Mouse (Mus musculus) kidney, adult 2 months (tissue): ENCODE measurements around the gene Agl.

Experiments
- CTCF ChIP-seq: fragments of 200-500 bp; conservative IDR thresholded peaks from 2 replicates; pipeline ENCODE4 v1.5.1; 2011; ENCODE audit warnings: low read depth, mild to moderate bottlenecking, control low read depth, low read length, moderate library complexity, mixed read lengths; ENCODE audit not compliant: insufficient read depth, insufficient read length
- POLR2A ChIP-seq: fragments of 200-500 bp; IDR thresholded peaks from one replicate; pipeline ENCODE4 v1.6.1; 2011; ENCODE audit warnings: low read depth, low read length, control low read depth

- TF ChIP-seq CTCF (no peak), POLR2A (no peak)
These were observed 34.1 kb downstream of the Agl start for GRCm38 (mm10) chr3:116773836-116774235.
